11 mouse cellular contexts compared by ENCODE assay signal in the genomic region with DNA sequence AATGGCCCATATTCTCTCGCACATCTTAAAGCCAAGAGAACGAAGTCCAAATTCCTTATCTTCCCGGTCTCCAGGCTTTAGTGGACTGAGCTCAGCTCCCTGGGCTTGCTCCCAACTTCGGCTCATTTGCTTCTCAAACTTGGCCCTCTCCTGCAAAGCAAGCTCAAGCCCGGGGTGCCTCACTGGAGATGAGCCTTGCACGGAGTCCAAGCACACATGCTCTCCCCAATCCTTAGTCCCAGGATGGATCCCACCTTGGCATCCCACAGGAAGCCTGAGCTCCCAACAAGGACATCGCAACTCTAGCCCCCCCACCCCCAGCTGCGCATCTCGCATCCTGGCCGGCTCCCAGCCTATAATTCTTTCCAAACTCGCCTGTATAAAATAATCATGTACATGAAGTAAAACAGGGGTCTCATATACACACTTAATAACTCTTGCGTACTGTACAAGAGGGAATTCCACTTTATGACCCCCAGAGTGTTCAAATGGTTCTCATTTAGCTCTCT.
A peak's percentile ranks its signal among the peaks of the same experiment; 100 is the strongest.
DNase-seq lines count a peak whose midpoint lies in the region; ATAC-seq and TF ChIP-seq lines count a peak whose summit lies in the region.
"Had no signal": no experiment of that assay in that cellular context is flagged by ENCODE, and none has a peak within 500 bp of the region (broad histone marks: within the 10 kb centered on the region; RNA-seq: fewer than 3 reads in every experiment).

No protein-coding gene starts in this region.

- no peak overlapping the region for H3K4me2 ChIP-seq in lung, embryonic 16.5 days (ENCODE audit: low read depth, low read length)
- H3K4me2 ChIP-seq: hindbrain, embryonic 14.5 days had no signal

- no peaks in the 10 kb centered on the region for H3K9me3 ChIP-seq in lung, embryonic 16.5 days (ENCODE audit: control insufficient read depth, low read length)

- intact Hi-C loops in left cerebral cortex, adult 2 months (cut with DNase I): no loop called here

- no peak for TF ChIP-seq CTCF in cerebellum, adult 2 months (IDR thresholded peaks at IDR 0.05; ENCODE audit: borderline replicate concordance, insufficient read depth, low read depth, low read length)
- no peak for TF ChIP-seq CTCF in left cerebral cortex, adult 2 months (IDR thresholded peaks at IDR 0.05)
- TF ChIP-seq CTCF in thymus, adult 2 months (IDR thresholded peaks at IDR 0.05; ENCODE audit: borderline replicate concordance, control insufficient read depth, extremely low read depth, insufficient read depth, low read length, poor library complexity): no peak

- H3K27ac ChIP-seq in cerebellum, adult 2 months (ENCODE audit: insufficient read depth, low read length): no peak overlapping the region
- H3K27ac ChIP-seq in lung, embryonic 16.5 days (ENCODE audit: low read length): peak overlapping the region; percentile 74
- no peak overlapping the region for H3K27ac ChIP-seq in left cerebral cortex, adult 2 months
- no peak overlapping the region for H3K27ac ChIP-seq in thymus, adult 2 months (ENCODE audit: control insufficient read depth, insufficient read depth, low read length)
- H3K27ac ChIP-seq: hindbrain, embryonic 14.5 days had no signal

- H3K4me3 ChIP-seq in cerebellum, adult 2 months (replicated peaks; ENCODE audit: insufficient read depth, low read depth, low read length): no peak overlapping the region
- H3K4me3 ChIP-seq in lung, embryonic 16.5 days (ENCODE audit: low read length): no peak overlapping the region
- H3K4me3 ChIP-seq in left cerebral cortex, adult 2 months: no peak overlapping the region
- no peak overlapping the region for H3K4me3 ChIP-seq in thymus, adult 2 months (ENCODE audit: control insufficient read depth, insufficient read depth, low read length)

- peak; percentile 11 to 18 for DNase-seq in cerebellum, postnatal 10 days
- no peak for DNase-seq in cerebellum, adult 2 months
- DNase-seq in lung, adult 18-20 months: no peak
- DNase-seq in lung, postnatal 14 days: peak; percentile 49
- DNase-seq in urinary bladder, postnatal 36 days (ENCODE audit: low spot score in 2 of 2): peak; percentile 45 to 67
- no peak for DNase-seq in left cerebral cortex, adult 2 months (ENCODE audit: extremely low spot score in 1 of 2, low spot score in 2 of 2)
- DNase-seq in thymus, adult 2 months: no peak
- DNase-seq: forebrain, postnatal 0 days; layer of hippocampus, postnatal 36 days had no signal

- ATAC-seq in lung, embryonic 16.5 days (ENCODE audit: low read depth): peak; percentile 79
- ATAC-seq: forebrain, postnatal 0 days had no signal

- no peaks in the 10 kb centered on the region for H3K36me3 ChIP-seq in lung, embryonic 16.5 days (ENCODE audit: control insufficient read depth, insufficient read depth, low read length)
- H3K36me3 ChIP-seq in thymus, adult 2 months (ENCODE audit: control insufficient read depth, insufficient read depth, low read length): no peaks in the 10 kb centered on the region

- TF ChIP-seq POLR2A in cerebellum, adult 2 months (IDR thresholded peaks at IDR 0.05; ENCODE audit: borderline replicate concordance, insufficient read depth, low read length): no peak
- TF ChIP-seq POLR2A in thymus, adult 2 months (IDR thresholded peaks at IDR 0.05; ENCODE audit: control insufficient read depth, extremely low read depth, insufficient read depth, low read length, poor library complexity): no peak

- no peak overlapping the region for H3K9ac ChIP-seq in lung, embryonic 16.5 days (ENCODE audit: low read length)
- H3K9ac ChIP-seq: forebrain, postnatal 0 days; hindbrain, embryonic 14.5 days had no signal

- no peaks in the 10 kb centered on the region for H3K4me1 ChIP-seq in cerebellum, adult 2 months (ENCODE audit: control insufficient read depth, insufficient read depth, low read length)
- peaks cover 13% of the 10 kb centered on the region for H3K4me1 ChIP-seq in lung, embryonic 16.5 days (replicated peaks; ENCODE audit: control insufficient read depth, insufficient read depth, low read length)
- H3K4me1 ChIP-seq in thymus, adult 2 months (replicated peaks; ENCODE audit: control insufficient read depth, insufficient read depth, low read length): no peaks in the 10 kb centered on the region

- 57% methylated on average over 12 of the region's 12 CpGs for WGBS in cerebellum, adult 2 months
- 48% methylated on average over 12 of the region's 12 CpGs for WGBS in lung, embryonic 16.5 days
- WGBS in thymus, adult 2 months: 89% methylated on average over 12 of the region's 12 CpGs

- no peaks in the 10 kb centered on the region; the same call in 1 of the 2 replicates for H3K27me3 ChIP-seq in cerebellum, adult 2 months (ENCODE audit: control insufficient read depth, insufficient read depth, low read length)
- no peaks in the 10 kb centered on the region for H3K27me3 ChIP-seq in lung, embryonic 16.5 days (ENCODE audit: control insufficient read depth, insufficient read depth, low read depth, low read length)
- no peaks in the 10 kb centered on the region for H3K27me3 ChIP-seq in thymus, adult 2 months (ENCODE audit: control insufficient read depth, insufficient read depth, low read length)

Comparison
In these comparisons a context has a peak if more than half of its experiments do, and no peak if none do; other contexts are left out.
1. DNase-seq: peak in cerebellum, postnatal 10 days (2 of 2), lung, postnatal 14 days (single experiment) and urinary bladder, postnatal 36 days (2 of 2); none in cerebellum, adult 2 months (0 of 2), lung, adult 18-20 months (0 of 2), left cerebral cortex, adult 2 months (0 of 2) and thymus, adult 2 months (single experiment).